In the genomic region with DNA sequence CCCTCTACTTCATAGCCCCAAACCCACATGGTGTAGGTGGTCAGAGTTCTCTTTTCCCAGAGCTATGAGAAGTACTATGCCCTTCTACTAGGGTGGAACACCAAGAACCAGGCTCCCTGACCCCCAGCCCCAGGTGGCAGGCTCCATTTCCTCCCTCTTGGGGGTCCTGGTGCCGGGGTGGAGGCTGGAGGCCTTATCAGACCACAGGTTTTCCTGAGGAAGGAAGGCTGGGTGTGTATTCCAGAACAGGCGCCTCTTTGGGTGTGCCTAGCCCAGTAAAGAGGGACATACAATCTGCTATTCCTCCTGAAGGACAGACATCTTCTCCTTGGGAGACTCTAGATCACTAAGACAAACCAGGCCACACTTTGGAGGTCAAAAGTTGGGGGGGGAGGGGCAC, we compare ENCODE assay signal across 17 mouse cellular contexts. TPM values are rescaled to one million over a fixed set of nuclear protein-coding genes. Genes with fewer than 3 reads are reported as not detected.
A peak's percentile ranks its signal among the peaks of the same experiment; 100 is the strongest.
DNase-seq lines count a peak whose midpoint lies in the region; ATAC-seq lines count a peak whose summit lies in the region.
"Had no signal": no experiment of that assay in that cellular context is flagged by ENCODE, and none has a peak within 500 bp of the region (broad histone marks: within the 10 kb centered on the region; RNA-seq: fewer than 3 reads in every experiment).

No protein-coding gene starts in this region.

- DNase-seq in cerebellum, adult 11-12 months, result peak; percentile 42
- no peak for DNase-seq in cerebellum, adult 8-10 months
- DNase-seq in kidney, postnatal 4 days, result no peak
- DNase-seq in lung, postnatal 25 days (ENCODE audit: low spot score), result peak; percentile 53
- DNase-seq in Muller cell, postnatal 12 days (ENCODE audit: inconsistent ontology term), result no peak
- DNase-seq: adrenal gland, postnatal 14 days; cerebellum, adult 11 months; embryo, embryonic 11 days; gastrocnemius, postnatal 36 days; left cerebral cortex, postnatal 4 days; liver, postnatal 0 days had no signal

- 66% methylated on average over 2 of the region's 2 CpGs for WGBS in kidney, embryonic 16.5 days
- 61% methylated on average over 2 of the region's 2 CpGs for WGBS in heart, embryonic 16.5 days
- 63% methylated on average over 2 of the region's 2 CpGs for WGBS in intestine, embryonic 16.5 days

- H3K27me3 ChIP-seq in kidney, embryonic 16.5 days (ENCODE audit: insufficient read depth, low read length), result no peaks in the 10 kb centered on the region
- no peaks in the 10 kb centered on the region for H3K27me3 ChIP-seq in heart, embryonic 16.5 days (ENCODE audit: control insufficient read depth, insufficient read depth, low read length)
- H3K27me3 ChIP-seq in intestine, embryonic 16.5 days (replicated peaks; ENCODE audit: control insufficient read depth, insufficient read depth, low read length), result no peaks in the 10 kb centered on the region
- H3K27me3 ChIP-seq: midbrain, embryonic 13.5 days had no signal

- ATAC-seq in kidney, embryonic 16.5 days (ENCODE audit: low FRiP score, low TSS enrichment), result no peak
- ATAC-seq in heart, embryonic 16.5 days (replicated peaks; ENCODE audit: extremely low read depth, insufficient read depth, low FRiP score), result no peak
- no peak for ATAC-seq in intestine, embryonic 16.5 days
- ATAC-seq: hindbrain, postnatal 0 days; liver, postnatal 0 days; midbrain, embryonic 13.5 days had no signal

- H3K27ac ChIP-seq in kidney, embryonic 16.5 days (ENCODE audit: low read length), result peak overlapping the region; percentile 63; the same call in 1 of the 2 replicates
- H3K27ac ChIP-seq in heart, embryonic 16.5 days (ENCODE audit: low read length), result peak overlapping the region; percentile 82
- no peak overlapping the region for H3K27ac ChIP-seq in intestine, embryonic 16.5 days (ENCODE audit: low read length)
- H3K27ac ChIP-seq: hindbrain, postnatal 0 days; midbrain, embryonic 13.5 days had no signal

- H3K9me3 ChIP-seq in kidney, embryonic 16.5 days (ENCODE audit: low read length), result no peaks in the 10 kb centered on the region
- H3K9me3 ChIP-seq in heart, embryonic 16.5 days (replicated peaks; ENCODE audit: control insufficient read depth, low read length), result no peaks in the 10 kb centered on the region
- no peaks in the 10 kb centered on the region for H3K9me3 ChIP-seq in intestine, embryonic 16.5 days (ENCODE audit: control insufficient read depth, low read length)
- H3K9me3 ChIP-seq: midbrain, embryonic 13.5 days had no signal

- no peaks in the 10 kb centered on the region for H3K36me3 ChIP-seq in kidney, embryonic 16.5 days (ENCODE audit: insufficient read depth, low read length)
- H3K36me3 ChIP-seq in heart, embryonic 16.5 days (ENCODE audit: control insufficient read depth, insufficient read depth), result no peaks in the 10 kb centered on the region
- H3K36me3 ChIP-seq in intestine, embryonic 16.5 days (ENCODE audit: control insufficient read depth, insufficient read depth, low read length), result no peaks in the 10 kb centered on the region
- H3K36me3 ChIP-seq: midbrain, embryonic 13.5 days had no signal

- no peak overlapping the region for H3K4me3 ChIP-seq in kidney, embryonic 16.5 days (ENCODE audit: low read length)
- no peak overlapping the region for H3K4me3 ChIP-seq in heart, embryonic 16.5 days (ENCODE audit: low read length)
- H3K4me3 ChIP-seq in intestine, embryonic 16.5 days (ENCODE audit: low read length), result no peak overlapping the region
- H3K4me3 ChIP-seq: erythroblast, embryonic 14.5 days; midbrain, embryonic 13.5 days had no signal

- H3K4me1 ChIP-seq in kidney, embryonic 16.5 days (ENCODE audit: insufficient read depth, low read length), result peaks cover 9% of the 10 kb centered on the region; the same call in 1 of the 2 replicates
- peaks cover 26% of the 10 kb centered on the region for H3K4me1 ChIP-seq in heart, embryonic 16.5 days (ENCODE audit: control insufficient read depth, insufficient read depth, low read length)
- peaks cover 11% of the 10 kb centered on the region; the same call in 1 of the 2 replicates for H3K4me1 ChIP-seq in intestine, embryonic 16.5 days (ENCODE audit: control insufficient read depth, insufficient read depth, low read length)
- H3K4me1 ChIP-seq: midbrain, embryonic 13.5 days had no signal

- H3K4me2 ChIP-seq in kidney, embryonic 16.5 days (replicated peaks; ENCODE audit: low read depth, low read length), result no peak overlapping the region
- no peak overlapping the region for H3K4me2 ChIP-seq in heart, embryonic 16.5 days (ENCODE audit: low read depth, low read length)
- H3K4me2 ChIP-seq in intestine, embryonic 16.5 days (ENCODE audit: low read depth, low read length), result no peak overlapping the region
- H3K4me2 ChIP-seq: midbrain, embryonic 13.5 days had no signal

- no peak overlapping the region for H3K9ac ChIP-seq in kidney, embryonic 16.5 days (replicated peaks; ENCODE audit: low read length)
- H3K9ac ChIP-seq in heart, embryonic 16.5 days (ENCODE audit: low read length), result no peak overlapping the region
- H3K9ac ChIP-seq in intestine, embryonic 16.5 days (ENCODE audit: low read depth, low read length), result no peak overlapping the region
- H3K9ac ChIP-seq: liver, postnatal 0 days; midbrain, embryonic 13.5 days had no signal

RNA-seq across cellular contexts. Expression of a gene that starts 11.1 kb away (rescaled TPM):
- polyA plus RNA-seq in kidney, embryonic 16.5 days (2015; fragmentation: Nextera tagmentation; extraction: Ambion mirVana), result 26.2 and 30.5 TPM in 2 replicates
- 9.8 and 10.3 TPM in 2 replicates for polyA plus RNA-seq in heart, embryonic 16.5 days (2015; fragmentation: Nextera tagmentation; extraction: Ambion mirVana)
- polyA plus RNA-seq in intestine, embryonic 16.5 days (2015; fragmentation: Nextera tagmentation; extraction: Ambion mirVana), result 6.1 and 6.5 TPM in 2 replicates

RNA-seq across cellular contexts. Expression of a gene that starts 22.7 kb away (rescaled TPM):
- polyA plus RNA-seq in kidney, embryonic 16.5 days (2015; fragmentation: Nextera tagmentation; extraction: Ambion mirVana), result 0.15 and 0.20 TPM in 2 replicates
- 0.17 and 0.19 TPM in 2 replicates for polyA plus RNA-seq in heart, embryonic 16.5 days (2015; fragmentation: Nextera tagmentation; extraction: Ambion mirVana)
- polyA plus RNA-seq in intestine, embryonic 16.5 days (2015; fragmentation: Nextera tagmentation; extraction: Ambion mirVana), result 0.07 and 0.10 TPM in 2 replicates
- polyA plus RNA-seq: erythroblast, embryonic 14.5 days; midbrain, embryonic 13.5 days had no signal

RNA-seq across cellular contexts. Expression of a gene that starts 26.7 kb away (rescaled TPM):
- 168 and 172 TPM in 2 replicates for polyA plus RNA-seq in kidney, embryonic 16.5 days (2015; fragmentation: Nextera tagmentation; extraction: Ambion mirVana)
- 123 and 125 TPM in 2 replicates for polyA plus RNA-seq in heart, embryonic 16.5 days (2015; fragmentation: Nextera tagmentation; extraction: Ambion mirVana)
- 122 and 134 TPM in 2 replicates for polyA plus RNA-seq in intestine, embryonic 16.5 days (2015; fragmentation: Nextera tagmentation; extraction: Ambion mirVana)

RNA-seq across cellular contexts. Expression of a gene that starts 50.0 kb away (rescaled TPM):
- polyA plus RNA-seq in kidney, embryonic 16.5 days (2015; fragmentation: Nextera tagmentation; extraction: Ambion mirVana), result 91.7 and 100 TPM in 2 replicates
- 77.9 and 82.1 TPM in 2 replicates for polyA plus RNA-seq in heart, embryonic 16.5 days (2015; fragmentation: Nextera tagmentation; extraction: Ambion mirVana)
- 73.5 and 74.1 TPM in 2 replicates for polyA plus RNA-seq in intestine, embryonic 16.5 days (2015; fragmentation: Nextera tagmentation; extraction: Ambion mirVana)

Comparison
In these comparisons a context has a peak if more than half of its experiments do, and no peak if none do; other contexts are left out.
1. DNase-seq: peak in cerebellum, adult 11-12 months (single experiment) and lung, postnatal 25 days (single experiment); none in cerebellum, adult 8-10 months (single experiment), kidney, postnatal 4 days (0 of 2) and Muller cell, postnatal 12 days (single experiment).